Mouse (Mus musculus): ENCODE data around the gene Mtrf1l. TPM values are rescaled to one million over a fixed set of nuclear protein-coding genes. Genes with fewer than 3 reads are reported as not detected.

Mtrf1l gene
- total and polyA plus RNA-seq, 3 experiments = 5.6 to 12.4 (median 8.8) TPM

DNA sequence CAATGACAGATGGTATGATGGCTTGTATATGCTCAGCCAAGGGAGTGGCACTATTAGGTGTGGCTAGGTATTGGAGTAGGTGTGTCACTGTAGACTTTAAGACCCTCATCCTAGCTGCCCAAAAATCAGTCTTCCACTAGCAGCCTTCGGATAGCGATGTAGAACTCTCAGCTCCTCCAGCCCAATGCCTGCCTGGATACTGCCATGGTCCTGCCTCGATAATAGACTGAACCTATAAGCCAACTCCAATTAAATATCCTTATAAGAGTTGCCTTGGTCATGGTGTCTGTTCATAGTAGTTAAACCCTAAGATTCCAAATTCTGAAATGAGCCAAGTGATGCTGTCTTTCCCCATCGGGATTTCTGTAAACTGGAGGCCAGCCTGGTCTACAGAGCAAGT lies 25.6 kb downstream of the Mtrf1l start:
- TF ChIP-seq EP300 (IDR thresholded peaks at IDR 0.05; ENCODE audit: low read length) = no peak
- no peak for TF ChIP-seq USF2 (conservative IDR thresholded peaks at IDR 0.05; ENCODE audit: low read depth, low read length)
- TF ChIP-seq JUND (conservative IDR thresholded peaks at IDR 0.05; ENCODE audit: low read depth, low read length) = no peak
- no peak for TF ChIP-seq RCOR1 (conservative IDR thresholded peaks at IDR 0.05; ENCODE audit: low read depth, low read length)
- 0 out of 2 replicates have a peak, but pooled peaks have one; percentile 9 for TF ChIP-seq POLR2A (IDR thresholded peaks at IDR 0.05; ENCODE audit: low read depth, low read length)
- in situ Hi-C loops (cut with MboI; ENCODE audit: low pct_ligation_motif_present, low pct_unique_long_range_greater_than_20kb, low sequenced_read_pairs) (loop anchor here (10.0 kb wide), 2 partner anchors 47 to 203 kb away; partner anchors contain the start of gene Myct1), dilution Hi-C loops (cut with MboI; ENCODE audit: extremely low pct_ligation_motif_present, extremely low pct_unique_long_range_greater_than_20kb, low sequenced_read_pairs) (no loop called here)
- DNase-seq (ENCODE audit: extremely low read depth) = no peak
- Histone ChIP-seq H3K27me3 (replicated peaks) (no peaks in the 10 kb centered on the region), H3K4me3 (replicated peaks in 1 of 3; ENCODE audit: low read depth in 2 of 3, low read length in 2 of 3, poor library complexity in 1 of 3) (no peak overlapping the region), H3K4me2 (ENCODE audit: insufficient read depth, low read depth, poor library complexity, severe bottlenecking) (no peak overlapping the region), H3K36me3 (replicated peaks in 1 of 2; ENCODE audit: control insufficient read depth in 1 of 2, insufficient read depth in 1 of 2, low read length in 1 of 2) (peaks cover 37 to 47% of the 10 kb centered on the region in 2 experiments), H3K9ac (ENCODE audit: insufficient read depth, low read depth) (no peak overlapping the region), H3K79me2 (replicated peaks; ENCODE audit: control insufficient read depth, extremely low read depth, insufficient read depth, poor library complexity, severe bottlenecking) (peaks cover 25% of the 10 kb centered on the region), H3K9me3 (replicated peaks; ENCODE audit: low read length) (no peaks in the 10 kb centered on the region), H3K4me1 (ENCODE audit: control insufficient read depth in 1 of 2, insufficient read depth in 2 of 2) (peaks cover 3 to 23% of the 10 kb centered on the region in 2 experiments), H3K27ac (ENCODE audit: insufficient read depth, low read depth) (no peak overlapping the region)

DNA sequence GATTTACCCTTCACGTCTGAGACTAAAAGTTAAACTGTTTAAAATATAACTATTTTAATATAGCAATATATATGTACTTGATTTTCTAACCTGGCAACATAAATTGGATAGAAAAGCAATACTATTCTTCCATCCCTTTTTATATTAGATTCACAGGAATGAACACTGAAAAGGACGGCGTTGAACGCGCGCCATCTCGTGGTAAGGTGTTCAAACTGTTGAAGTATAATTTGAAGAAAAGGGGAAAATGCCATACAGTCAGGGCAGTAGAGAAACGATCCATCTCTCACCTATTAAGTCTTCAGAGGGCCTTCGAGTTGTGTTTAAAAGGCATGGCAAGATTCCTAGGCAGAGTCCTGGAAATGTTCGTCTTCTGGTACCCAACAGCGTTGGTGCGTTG lies 33.1 kb downstream of the Mtrf1l start:
- H3K4me3 ChIP-seq (replicated peaks in 1 of 3; ENCODE audit: low read depth in 2 of 3, low read length in 2 of 3, poor library complexity in 1 of 3) = no peak overlapping the region
- dilution Hi-C loops (cut with MboI; ENCODE audit: extremely low pct_ligation_motif_present, extremely low pct_unique_long_range_greater_than_20kb, low sequenced_read_pairs) (no loop called here), in situ Hi-C loops (cut with MboI; ENCODE audit: low pct_ligation_motif_present, low pct_unique_long_range_greater_than_20kb, low sequenced_read_pairs) (loop anchor here (10.0 kb wide), 2 partner anchors 54 to 196 kb away; partner anchors contain the start of gene Myct1)
- no peaks in the 10 kb centered on the region for H3K27me3 ChIP-seq (replicated peaks)
- DNase-seq (ENCODE audit: extremely low read depth) = peak; percentile 31
- H3K36me3 ChIP-seq (replicated peaks in 1 of 2; ENCODE audit: control insufficient read depth in 1 of 2, insufficient read depth in 1 of 2, low read length in 1 of 2) = no peaks in the 10 kb centered on the region
- H3K4me1 ChIP-seq (ENCODE audit: control insufficient read depth in 1 of 2, insufficient read depth in 2 of 2) = peaks cover 0 to 2% of the 10 kb centered on the region in 2 experiments; a peak in 2 of 4 replicates
- H3K4me2 ChIP-seq (ENCODE audit: insufficient read depth, low read depth, poor library complexity, severe bottlenecking) = no peak overlapping the region
- H3K9me3 ChIP-seq (replicated peaks; ENCODE audit: low read length) = no peaks in the 10 kb centered on the region
- H3K27ac ChIP-seq (ENCODE audit: insufficient read depth, low read depth) = no peak overlapping the region
- H3K79me2 ChIP-seq (replicated peaks; ENCODE audit: control insufficient read depth, extremely low read depth, insufficient read depth, poor library complexity, severe bottlenecking) = no peaks in the 10 kb centered on the region
- no peak overlapping the region for H3K9ac ChIP-seq (ENCODE audit: insufficient read depth, low read depth)
- TF ChIP-seq MAFK (IDR thresholded peaks at IDR 0.05; ENCODE audit: insufficient replicate concordance, low read length) = no peak
- TF ChIP-seq SMC3 (IDR thresholded peaks at IDR 0.05; ENCODE audit: low read depth, low read length) = peak; percentile 70
- no peak for TF ChIP-seq POLR2AphosphoS2 (IDR thresholded peaks at IDR 0.05; ENCODE audit: low read depth, low read length)
- no peak for TF ChIP-seq POLR2A (IDR thresholded peaks at IDR 0.05; ENCODE audit: low read depth, low read length)
- no peak for TF ChIP-seq E2F4 (IDR thresholded peaks at IDR 0.05; ENCODE audit: insufficient replicate concordance, low read depth, low read length)
- TF ChIP-seq CTCF (conservative IDR thresholded peaks at IDR 0.05 in 1 of 2, IDR thresholded peaks at IDR 0.05 in 1 of 2; ENCODE audit: low read depth in 2 of 2, low read length in 2 of 2) = peak; percentile 12 to 79; a peak in 2 of 4 replicates
- TF ChIP-seq USF1 (IDR thresholded peaks at IDR 0.05; ENCODE audit: low read depth, low read length) = no peak
- TF ChIP-seq CHD1 (IDR thresholded peaks at IDR 0.05; ENCODE audit: low read depth, low read length) = no peak
- TF ChIP-seq RAD21 (IDR thresholded peaks at IDR 0.05; ENCODE audit: low read depth, low read length) = peak; percentile 69
- TF ChIP-seq TBP (conservative IDR thresholded peaks at IDR 0.05; ENCODE audit: low read depth, low read length) = no peak

DNA sequence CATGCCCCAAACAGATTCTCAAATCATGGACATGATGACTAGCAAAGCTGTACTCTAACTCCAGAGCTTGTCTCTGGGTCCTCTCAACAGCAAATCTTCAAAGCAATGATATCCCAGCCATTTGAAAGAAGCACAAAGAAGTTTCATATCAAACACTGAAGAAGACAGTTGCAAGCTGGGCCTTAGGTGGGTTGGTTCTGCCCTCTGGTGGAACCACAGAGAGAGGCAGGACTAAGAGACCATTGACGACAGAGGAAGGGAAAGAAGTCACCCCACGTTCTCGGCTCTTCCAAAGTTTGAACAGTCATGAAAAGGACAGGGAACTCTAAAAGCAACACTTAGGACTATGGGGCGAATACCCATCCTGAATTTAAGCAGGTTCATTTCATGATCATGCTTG lies 36.8 kb downstream of the Mtrf1l start:
- dilution Hi-C loops (cut with MboI; ENCODE audit: extremely low pct_ligation_motif_present, extremely low pct_unique_long_range_greater_than_20kb, low sequenced_read_pairs) = no loop called here
- peak; percentile 57 for DNase-seq (ENCODE audit: extremely low read depth)
- H3K9me3 ChIP-seq (replicated peaks; ENCODE audit: low read length) = no peaks in the 10 kb centered on the region

More for the DNA sequence above, 36.8 kb downstream of the Mtrf1l start:
- Histone ChIP-seq H3K27ac (ENCODE audit: insufficient read depth, low read depth) (no peak overlapping the region), H3K27me3 (replicated peaks) (no peaks in the 10 kb centered on the region), H3K4me3 (replicated peaks in 1 of 3; ENCODE audit: low read depth in 2 of 3, low read length in 2 of 3, poor library complexity in 1 of 3) (no peak overlapping the region), H3K9ac (ENCODE audit: insufficient read depth, low read depth) (no peak overlapping the region), H3K36me3 (replicated peaks in 1 of 2; ENCODE audit: control insufficient read depth in 1 of 2, insufficient read depth in 1 of 2, low read length in 1 of 2) (no peaks in the 10 kb centered on the region), H3K4me1 (ENCODE audit: control insufficient read depth in 1 of 2, insufficient read depth in 2 of 2) (peaks cover 0 to 5% of the 10 kb centered on the region in 2 experiments; a peak in 2 of 4 replicates), H3K4me2 (ENCODE audit: insufficient read depth, low read depth, poor library complexity, severe bottlenecking) (0 out of 2 replicates have a peak overlapping the region, but pooled peaks have one; percentile 52), H3K79me2 (replicated peaks; ENCODE audit: control insufficient read depth, extremely low read depth, insufficient read depth, poor library complexity, severe bottlenecking) (no peaks in the 10 kb centered on the region)
- TF ChIP-seq CTCF (conservative IDR thresholded peaks at IDR 0.05 in 1 of 2, IDR thresholded peaks at IDR 0.05 in 1 of 2; ENCODE audit: low read depth in 2 of 2, low read length in 2 of 2) = peak; percentile 56 to 87
- no peak for TF ChIP-seq IRF4 (IDR thresholded peaks at IDR 0.05; ENCODE audit: low read depth, low read length)
- no peak for TF ChIP-seq GABPA (IDR thresholded peaks at IDR 0.05; ENCODE audit: insufficient replicate concordance, low read depth, low read length)
- no peak for TF ChIP-seq KAT2A (IDR thresholded peaks at IDR 0.05; ENCODE audit: insufficient replicate concordance, low read length)
- TF ChIP-seq ZMIZ1 (IDR thresholded peaks at IDR 0.05; ENCODE audit: low read depth, low read length) = no peak
- TF ChIP-seq BHLHE40 (IDR thresholded peaks at IDR 0.05; ENCODE audit: low read depth, low read length) = no peak
- no peak for TF ChIP-seq JUN (IDR thresholded peaks at IDR 0.05; ENCODE audit: insufficient read depth, low read depth, low read length)
- TF ChIP-seq SMC3 (IDR thresholded peaks at IDR 0.05; ENCODE audit: low read depth, low read length) = peak; percentile 86
- peak; percentile 76 for TF ChIP-seq RAD21 (IDR thresholded peaks at IDR 0.05; ENCODE audit: low read depth, low read length)
- no peak for TF ChIP-seq SIN3A (IDR thresholded peaks at IDR 0.05; ENCODE audit: low read length)
- in situ Hi-C loops (cut with MboI; ENCODE audit: low pct_ligation_motif_present, low pct_unique_long_range_greater_than_20kb, low sequenced_read_pairs) = no loop called here

Measured in CH12.LX (cell line).